Comparison of ENCODE assay signal across 8 mouse cellular contexts in genomic region chr11:108449811-108450210, GRCm38 (mm10). TPM values are rescaled to one million over a fixed set of nuclear protein-coding genes. Genes with fewer than 3 reads are reported as not detected.
DNase-seq lines count a peak whose midpoint lies in the region; ATAC-seq and TF ChIP-seq lines count a peak whose summit lies in the region.

No protein-coding gene starts in this region.

- no peak overlapping the region for H3K4me3 ChIP-seq in embryonic facial prominence, embryonic 10.5 days
- no peak overlapping the region for H3K4me3 ChIP-seq in lung, embryonic 14.5 days (ENCODE audit: low read depth, low read length)

- no peaks in the 10 kb centered on the region for H3K27me3 ChIP-seq in embryonic facial prominence, embryonic 10.5 days (replicated peaks; ENCODE audit: low read depth, poor library complexity, severe bottlenecking)
- no peaks in the 10 kb centered on the region for H3K27me3 ChIP-seq in lung, embryonic 14.5 days (ENCODE audit: insufficient read depth, low read length)

- peaks cover 8% of the 10 kb centered on the region; the same call in 1 of the 2 replicates for H3K9me3 ChIP-seq in embryonic facial prominence, embryonic 10.5 days
- H3K9me3 ChIP-seq in lung, embryonic 14.5 days (ENCODE audit: low read depth, low read length), result no peaks in the 10 kb centered on the region

- H3K4me2 ChIP-seq in lung, embryonic 14.5 days, result no peak overlapping the region

- H3K9ac ChIP-seq in lung, embryonic 14.5 days, result no peak overlapping the region

- TF ChIP-seq CTCF in lung, embryonic 14.5 days (IDR thresholded peaks at IDR 0.05; ENCODE audit: low read depth), result peak; percentile 92

- no peak overlapping the region for H3K27ac ChIP-seq in embryonic facial prominence, embryonic 10.5 days (replicated peaks)
- H3K27ac ChIP-seq in lung, embryonic 14.5 days (ENCODE audit: low read depth), result no peak overlapping the region

- no peaks in the 10 kb centered on the region for H3K4me1 ChIP-seq in embryonic facial prominence, embryonic 10.5 days
- H3K4me1 ChIP-seq in lung, embryonic 14.5 days (ENCODE audit: insufficient read depth), result no peaks in the 10 kb centered on the region

- ATAC-seq in CD4-positive, CD25-positive, alpha-beta regulatory T cell, adult 4 months, result no peak
- ATAC-seq in lung, embryonic 14.5 days (ENCODE audit: insufficient read depth), result no peak

- DNase-seq in CD4-positive, CD25-positive, alpha-beta regulatory T cell, adult 2 months (ENCODE audit: low read depth, low spot score), result peak; percentile 77
- DNase-seq in 3T3-L1 (ENCODE audit: low read depth, low spot score), result peak; percentile 85
- DNase-seq in adrenal gland, postnatal 25 days, result peak; percentile 84
- peak; percentile 75 for DNase-seq in embryonic facial prominence, embryonic 10.5 days (ENCODE audit: low spot score)
- peak; percentile 53 to 86 for DNase-seq in kidney, postnatal 36 days
- peak; percentile 92 for DNase-seq in lung, embryonic 14.5 days
- DNase-seq in skeletal muscle tissue, adult 2 months (ENCODE audit: low read depth, low spot score), result peak; percentile 24

- peaks cover 12% of the 10 kb centered on the region for H3K36me3 ChIP-seq in embryonic facial prominence, embryonic 10.5 days (replicated peaks)
- H3K36me3 ChIP-seq in lung, embryonic 14.5 days (ENCODE audit: insufficient read depth), result no peaks in the 10 kb centered on the region

- 30% methylated on average over 3 of the region's 3 CpGs for WGBS in embryonic facial prominence, embryonic 10.5 days
- WGBS in lung, embryonic 14.5 days, result 23% methylated on average over 3 of the region's 3 CpGs

RNA-seq across cellular contexts. Expression of gene Cep112, which starts 24.8 kb away (rescaled TPM):
- polyA plus RNA-seq in CD4-positive, CD25-positive, alpha-beta regulatory T cell, adult 4 months (2017; shearing (Covaris generic)), result 1 to 10 TPM; 4.5 to 5.8 TPM
- total RNA-seq in adrenal gland, postnatal 25 days (2021), result 15.4 and 21.5 TPM in 2 replicates
- polyA plus RNA-seq in embryonic facial prominence, embryonic 10.5 days (2016; fragmentation: Nextera tagmentation; extraction: Ambion mirVana), result 9.0 and 11.0 TPM in 2 replicates
- polyA plus RNA-seq in lung, embryonic 14.5 days (2014; fragmentation: Nextera tagmentation; extraction: Ambion mirVana), result 20.2 and 21.9 TPM in 2 replicates

Comparison
In these comparisons a context has a peak if more than half of its experiments do, and no peak if none do; other contexts are left out.
1. DNase-seq: peak in every context shown above with its lines; median percentile 92 in lung, embryonic 14.5 days; 85 in 3T3-L1; 84 in adrenal gland, postnatal 25 days; 77 in CD4-positive, CD25-positive, alpha-beta regulatory T cell, adult 2 months; 75 in embryonic facial prominence, embryonic 10.5 days; 70 in kidney, postnatal 36 days; 24 in skeletal muscle tissue, adult 2 months.